Mouse (Mus musculus): ENCODE data around the gene Gm45261.

Gene Gm45261

GRCm38 (mm10) chr1:80461348-80461747, at the start of gene Gm45261:
Gm45261 (minus strand) TSS chr1:80461448.
- no peak for DNase-seq

GRCm38 (mm10) chr1:80504757-80505156, 43.5 kb upstream of the Gm45261 start:
- no peak for DNase-seq

GRCm38 (mm10) chr1:80504081-80504480, 42.8 kb upstream of the Gm45261 start:
- no peak for DNase-seq

- no peak for DNase-seq
Observed at GRCm38 (mm10) chr1:80502456-80503165, 41.4 kb upstream of the Gm45261 start.

- DNase-seq, result no peak
Observed at GRCm38 (mm10) chr1:80499264-80499663, 38.0 kb upstream of the Gm45261 start.

GRCm38 (mm10) chr1:80496360-80496759, 35.1 kb upstream of the Gm45261 start:
- no peak for DNase-seq

GRCm38 (mm10) chr1:80483419-80483818, 22.2 kb upstream of the Gm45261 start:
- no peak for DNase-seq

GRCm38 (mm10) chr1:80474942-80475341, 13.7 kb upstream of the Gm45261 start:
- no peak for DNase-seq

- DNase-seq, result no peak
Observed at GRCm38 (mm10) chr1:80472395-80472794, 11.1 kb upstream of the Gm45261 start.

GRCm38 (mm10) chr1:80459923-80460322, 1.3 kb downstream of the Gm45261 start:
- no peak for DNase-seq

GRCm38 (mm10) chr1:80459477-80459876, 1.8 kb downstream of the Gm45261 start:
- no peak for DNase-seq

GRCm38 (mm10) chr1:80453971-80454370, 7.3 kb downstream of the Gm45261 start:
- no peak for DNase-seq

- no peak for DNase-seq
Observed at GRCm38 (mm10) chr1:80451914-80452549, 9.2 kb downstream of the Gm45261 start.

- DNase-seq, result no peak
Observed at GRCm38 (mm10) chr1:80447554-80447953, 13.7 kb downstream of the Gm45261 start.

GRCm38 (mm10) chr1:80440911-80441310, 20.3 kb downstream of the Gm45261 start:
- no peak for DNase-seq

GRCm38 (mm10) chr1:80438506-80438905, 22.7 kb downstream of the Gm45261 start:
- no peak for DNase-seq

GRCm38 (mm10) chr1:80427946-80428345, 33.3 kb downstream of the Gm45261 start:
- no peak for DNase-seq

GRCm38 (mm10) chr1:80427425-80427824, 33.8 kb downstream of the Gm45261 start:
- DNase-seq, result no peak

GRCm38 (mm10) chr1:80424666-80425065, 36.6 kb downstream of the Gm45261 start:
- DNase-seq, result no peak

GRCm38 (mm10) chr1:80418321-80419045, 42.8 kb downstream of the Gm45261 start:
- no peak for DNase-seq

GRCm38 (mm10) chr1:80416329-80416728, 44.9 kb downstream of the Gm45261 start:
- DNase-seq, result no peak

GRCm38 (mm10) chr1:80412521-80412920, 48.7 kb downstream of the Gm45261 start:
- no peak for DNase-seq

- no peak for DNase-seq
Observed at GRCm38 (mm10) chr1:80410229-80410973, 50.8 kb downstream of the Gm45261 start.
